In the genomic region with DNA sequence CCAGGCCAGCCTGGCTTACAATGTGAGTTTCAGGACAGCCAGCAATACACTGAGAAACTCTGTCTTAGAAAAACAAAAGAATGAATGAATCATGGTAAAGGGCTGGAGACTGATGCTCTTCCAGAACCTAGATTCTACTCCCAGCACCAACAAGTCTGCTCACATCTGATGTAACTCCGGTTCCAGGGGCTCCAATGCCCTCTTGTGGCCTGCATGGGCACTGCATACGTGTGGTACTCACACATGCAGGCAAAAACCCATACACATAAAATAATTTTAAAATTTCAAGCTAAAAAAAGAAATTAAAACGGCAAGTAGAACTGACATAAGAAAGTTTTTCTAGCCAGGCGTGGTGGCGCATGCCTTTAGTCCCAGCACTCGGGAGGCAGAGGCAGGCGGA, we compare ENCODE assay signal across 9 mouse cellular contexts. TPM values are rescaled to one million over a fixed set of nuclear protein-coding genes. Genes with fewer than 3 reads are reported as not detected.
A peak's percentile ranks its signal among the peaks of the same experiment; 100 is the strongest.
DNase-seq lines count a peak whose midpoint lies in the region; ATAC-seq and TF ChIP-seq lines count a peak whose summit lies in the region.
"Had no signal": no experiment of that assay in that cellular context is flagged by ENCODE, and none has a peak within 500 bp of the region (broad histone marks: within the 10 kb centered on the region; RNA-seq: fewer than 3 reads in every experiment).

No protein-coding gene starts in this region.

- intact Hi-C loops in left cerebral cortex, postnatal 25 days (cut with DNase I) = no loop called here

- H3K36me3 ChIP-seq in intestine, postnatal 0 days (ENCODE audit: control insufficient read depth, insufficient read depth) = peaks cover 69% of the 10 kb centered on the region
- H3K36me3 ChIP-seq in intestine, embryonic 16.5 days (ENCODE audit: control insufficient read depth, insufficient read depth, low read length) = peaks cover 5% of the 10 kb centered on the region
- peaks cover 52% of the 10 kb centered on the region for H3K36me3 ChIP-seq in E14TG2a.4 (ENCODE audit: insufficient read depth, low read length)

- H3K27me3 ChIP-seq in intestine, postnatal 0 days (replicated peaks; ENCODE audit: control insufficient read depth, insufficient read depth, low read length) = no peaks in the 10 kb centered on the region
- no peaks in the 10 kb centered on the region for H3K27me3 ChIP-seq in intestine, embryonic 16.5 days (replicated peaks; ENCODE audit: control insufficient read depth, insufficient read depth, low read length)
- H3K27me3 ChIP-seq in E14TG2a.4 (ENCODE audit: insufficient read depth, low read length) = no peaks in the 10 kb centered on the region

- no peak overlapping the region for H3K4me3 ChIP-seq in intestine, postnatal 0 days (ENCODE audit: low read depth, low read length)
- H3K4me3 ChIP-seq in intestine, embryonic 16.5 days (ENCODE audit: low read length) = no peak overlapping the region
- H3K4me3 ChIP-seq in E14TG2a.4 (replicated peaks; ENCODE audit: low read length) = no peak overlapping the region

- H3K9ac ChIP-seq in intestine, postnatal 0 days (ENCODE audit: low read depth, low read length) = no peak overlapping the region
- H3K9ac ChIP-seq in intestine, embryonic 16.5 days (ENCODE audit: low read depth, low read length) = no peak overlapping the region

- H3K9me3 ChIP-seq in intestine, postnatal 0 days (ENCODE audit: control insufficient read depth) = no peaks in the 10 kb centered on the region
- H3K9me3 ChIP-seq in intestine, embryonic 16.5 days (ENCODE audit: control insufficient read depth, low read length) = no peaks in the 10 kb centered on the region
- no peaks in the 10 kb centered on the region for H3K9me3 ChIP-seq in E14TG2a.4 (ENCODE audit: low read length)

- peak; percentile 64 for TF ChIP-seq CTCF in intestine, postnatal 0 days (IDR thresholded peaks at IDR 0.05; ENCODE audit: low read depth)
- peak; percentile 97 for TF ChIP-seq CTCF in E14TG2a.4 (conservative IDR thresholded peaks at IDR 0.05; ENCODE audit: low read length)

- WGBS in intestine, postnatal 0 days = 96% methylated on average over 7 of the region's 7 CpGs
- 94% methylated on average over 7 of the region's 7 CpGs for WGBS in intestine, embryonic 16.5 days

- no peak for ATAC-seq in intestine, postnatal 0 days
- no peak for ATAC-seq in intestine, embryonic 16.5 days

- DNase-seq in c-Kit-positive CD71-positive TER-119-positive erythroid progenitor cells, embryonic 14.5 days (ENCODE audit: low spot score) = peak; percentile 27
- DNase-seq in lung, postnatal 14 days = peak; percentile 13
- DNase-seq in urinary bladder, postnatal 10 days (ENCODE audit: low spot score) = no peak
- no peak for DNase-seq in left cerebral cortex, postnatal 25 days (ENCODE audit: low spot score in 2 of 2)
- DNase-seq in layer of hippocampus, postnatal 14 days (ENCODE audit: low spot score in 2 of 2) = no peak

- H3K4me2 ChIP-seq in intestine, postnatal 0 days (replicated peaks; ENCODE audit: low read depth) = no peak overlapping the region
- H3K4me2 ChIP-seq in intestine, embryonic 16.5 days (ENCODE audit: low read depth, low read length) = no peak overlapping the region

- H3K27ac ChIP-seq in intestine, postnatal 0 days (ENCODE audit: low read depth, low read length) = peak overlapping the region; percentile 28; the same call in 1 of the 2 replicates
- H3K27ac ChIP-seq in intestine, embryonic 16.5 days (ENCODE audit: low read length) = no peak overlapping the region
- H3K27ac ChIP-seq: macrophage had no signal

- no peaks in the 10 kb centered on the region for H3K4me1 ChIP-seq in intestine, postnatal 0 days (replicated peaks; ENCODE audit: control insufficient read depth, insufficient read depth, low read length)
- H3K4me1 ChIP-seq in intestine, embryonic 16.5 days (ENCODE audit: control insufficient read depth, insufficient read depth, low read length) = no peaks in the 10 kb centered on the region
- H3K4me1 ChIP-seq in E14TG2a.4 (replicated peaks; ENCODE audit: low read depth, low read length) = no peaks in the 10 kb centered on the region

RNA-seq across cellular contexts. Expression of gene Hectd1, which starts 44.5 kb away (rescaled TPM):
- polyA plus RNA-seq in intestine, postnatal 0 days (2015; fragmentation: Nextera tagmentation; extraction: Ambion mirVana) = 16.8 and 20.9 TPM in 2 replicates
- 25.6 and 26.8 TPM in 2 replicates for polyA plus RNA-seq in intestine, embryonic 16.5 days (2015; fragmentation: Nextera tagmentation; extraction: Ambion mirVana)
- total RNA-seq in left cerebral cortex, postnatal 25 days (2021) = 10 to 100 TPM; 83.3 to 86.5 TPM
- total RNA-seq in layer of hippocampus, postnatal 14 days (2021) = 10 to 100 TPM; 81.7 to 85.4 TPM

Comparison
In these comparisons a context has a peak if more than half of its experiments do, and no peak if none do; other contexts are left out.
1. DNase-seq: peak in c-Kit-positive CD71-positive TER-119-positive erythroid progenitor cells, embryonic 14.5 days (single experiment) and lung, postnatal 14 days (single experiment); none in urinary bladder, postnatal 10 days (single experiment), left cerebral cortex, postnatal 25 days (0 of 2) and layer of hippocampus, postnatal 14 days (0 of 2).